Mouse (Mus musculus) G1E (cell line): ENCODE data around the gene Ccdc85c.

Experiments used
- CTCF ChIP-seq: IDR thresholded peaks from 2 replicates; pipeline ENCODE4 v1.5.1; 2012; ENCODE audit warnings: low read depth, low read length, inconsistent platforms, mixed read lengths
- GATA1 ChIP-seq: IDR thresholded peaks from 2 replicates; pipeline ENCODE4 v1.6.1; 2012; ENCODE audit warnings: borderline replicate concordance, low read length, inconsistent platforms, mixed read lengths
- POLR2AphosphoS5 ChIP-seq: IDR thresholded peaks from 2 replicates; pipeline ENCODE4 v1.6.1; 2012; ENCODE audit warnings: low read depth, low read length, inconsistent platforms; ENCODE audit not compliant: insufficient replicate concordance

DNA sequence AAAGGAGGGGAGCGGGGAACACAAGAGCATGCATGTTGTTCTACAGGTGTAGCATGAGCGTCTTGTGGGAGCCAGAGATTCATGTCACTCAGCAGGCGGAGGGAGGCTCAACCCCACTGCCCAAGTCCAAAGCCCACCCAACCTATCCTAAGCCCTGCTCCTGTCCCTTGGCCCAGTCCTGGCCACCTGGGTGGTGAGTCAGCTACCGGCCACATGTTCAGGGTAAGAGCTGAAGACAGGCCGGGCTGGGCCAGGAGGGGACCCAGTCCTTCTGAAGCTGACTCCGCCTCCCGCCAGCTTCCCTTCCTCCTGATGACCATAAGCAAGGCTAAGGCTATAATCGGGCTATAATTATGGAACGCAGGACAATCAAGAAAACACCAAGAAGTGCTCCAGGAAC lies 67.0 kb downstream of the Ccdc85c start:
- TF ChIP-seq CTCF (no peak), GATA1 (no peak), POLR2AphosphoS5 (no peak)
